Mouse (Mus musculus) heart, embryonic 14.5 days (tissue): Measurements from ENCODE around the gene Rora. TPM values are rescaled to one million over a fixed set of nuclear protein-coding genes. Genes with fewer than 3 reads are reported as not detected.

ENCODE experiments used
- ATAC-seq: fragments of 200-750 bp; cut with Nextera tagmentation; 2 replicates; pipeline ENCODE4 v1.8.0; 2017; ENCODE audit warnings: low read depth, moderate TSS enrichment; ENCODE audit not compliant: insufficient number of reproducible peaks, insufficient read depth, low FRiP score
- H3K27ac ChIP-seq, 2 experiments: fragments of 200-500 bp in 1 of 2; fragments of 300-500 bp in 1 of 2; sonication (generic) in 1 of 2; replicated peaks in 1 of 2; 2 replicates each; pipeline ENCODE4 v1.5.1; 2012 to 2014; ENCODE audit warnings: low read depth in 2 of 2, low read length in 2 of 2, control low read depth in 1 of 2, mild to moderate bottlenecking in 1 of 2, mixed read lengths in 1 of 2; ENCODE audit not compliant: control insufficient read depth in 1 of 2, insufficient read depth in 1 of 2
- H3K27me3 ChIP-seq: fragments of 300-500 bp; sonication (generic); 2 replicates; pipeline ENCODE4 v1.6.1; 2014; ENCODE audit warnings: mild to moderate bottlenecking, low read length, control low read depth; ENCODE audit not compliant: control insufficient read depth, insufficient read depth
- H3K36me3 ChIP-seq: fragments of 300-500 bp; sonication (generic); 2 replicates; pipeline ENCODE4 v1.6.1; 2014; ENCODE audit warnings: mild to moderate bottlenecking, control low read depth, low read length, mixed read lengths; ENCODE audit not compliant: control insufficient read depth, insufficient read depth
- H3K4me1 ChIP-seq, 2 experiments: fragments of 200-500 bp in 1 of 2; fragments of 300-500 bp in 1 of 2; sonication (generic) in 1 of 2; 2 replicates each; pipeline ENCODE4 v1.6.1; 2012 to 2014; ENCODE audit warnings: low read length in 2 of 2, control low read depth in 1 of 2, mixed read lengths in 1 of 2; ENCODE audit not compliant: control insufficient read depth in 2 of 2, insufficient read depth in 2 of 2
- H3K4me2 ChIP-seq: fragments of 300-500 bp; sonication (generic); 2 replicates; pipeline ENCODE4 v1.6.1; 2014; ENCODE audit warnings: mild to moderate bottlenecking, low read length
- H3K4me3 ChIP-seq, 2 experiments: fragments of 200-500 bp in 1 of 2; fragments of 300-500 bp in 1 of 2; sonication (generic) in 1 of 2; 2 replicates each; pipeline ENCODE4 v1.5.1; 2012 to 2014; ENCODE audit warnings: low read length in 2 of 2, mild to moderate bottlenecking in 2 of 2, control low read depth in 1 of 2, low read depth in 1 of 2, moderate library complexity in 1 of 2; ENCODE audit not compliant: control insufficient read depth in 1 of 2, insufficient read depth in 1 of 2
- H3K9ac ChIP-seq: fragments of 300-500 bp; sonication (generic); 2 replicates; pipeline ENCODE4 v1.6.1; 2014; ENCODE audit warnings: mild to moderate bottlenecking, low read length
- H3K9me3 ChIP-seq: fragments of 300-500 bp; sonication (generic); 2 replicates; pipeline ENCODE4 v1.6.1; 2016; ENCODE audit warnings: low read length, control low read depth; ENCODE audit not compliant: control insufficient read depth
- WGBS: fragments of 180-500 bp; shearing (Covaris S2); extraction: QIAGEN DNeasy Blood & Tissue Kit; methylation state at CpG from one replicate; pipeline ENCODE4 v1.1.7; 2014; 5-methylcytosine and 5-hydroxymethylcytosine counted together
- polyA plus RNA-seq: library from polyadenylated mRNA; unstranded; fragments of >200 nt; fragmentation: Nextera tagmentation; extraction: Ambion mirVana; gene quantifications from 2 replicates; pipeline ENCODE4 v1.2.1, GENCODE M21; 2014

The Rora gene
- polyA plus RNA-seq, 1 experiment from 2014 or later = 6.9 TPM

DNA sequence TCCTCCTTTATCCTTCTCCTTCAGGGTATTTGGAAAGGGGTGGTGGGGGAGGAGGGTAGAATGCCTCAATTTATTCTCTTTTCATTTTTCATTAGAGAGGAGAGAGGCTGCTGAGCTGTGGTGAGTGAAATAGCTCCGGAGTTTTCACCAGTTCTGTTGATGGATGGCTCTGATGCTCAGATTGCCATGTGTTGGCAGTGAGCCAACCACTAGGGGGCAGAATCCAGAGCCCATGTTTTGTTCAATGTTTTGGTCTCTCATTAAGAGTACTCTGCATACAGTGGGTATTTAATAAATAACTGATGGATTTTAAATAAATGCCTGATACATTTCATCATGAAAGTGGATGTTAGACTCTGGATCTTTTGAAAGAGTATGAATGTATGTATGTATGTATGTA, 77.9 kb downstream of the Rora start:
- 72% methylated on average over 1 of the region's 1 CpGs for WGBS
- no peak for ATAC-seq

DNA sequence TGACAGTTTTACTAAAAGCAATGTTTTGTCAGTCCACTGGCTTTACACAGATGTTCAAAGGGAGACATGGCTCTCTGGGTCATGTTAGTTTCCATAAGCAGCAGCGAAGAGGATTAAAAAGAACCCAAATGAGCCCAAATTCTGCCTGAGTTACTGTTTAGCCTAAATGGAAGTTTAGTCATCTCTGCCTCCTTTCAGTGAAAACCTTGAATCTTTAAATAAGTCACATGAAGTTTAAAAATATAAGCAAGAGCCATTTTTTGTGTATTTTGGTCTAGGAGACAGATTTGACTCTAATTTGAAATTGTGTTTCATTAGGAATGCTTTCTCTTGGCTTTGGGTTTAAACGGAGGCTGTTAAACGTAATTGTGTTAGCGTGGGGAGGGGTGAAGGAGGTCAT, 79.3 kb downstream of the Rora start:
- H3K27me3 ChIP-seq = no peaks in the 10 kb centered on the region
- 93% methylated on average over 4 of the region's 4 CpGs for WGBS
- no peak overlapping the region for H3K4me2 ChIP-seq
- no peak overlapping the region for H3K9ac ChIP-seq
- H3K4me1 ChIP-seq = 0 out of 4 replicates have a peak, but pooled peaks cover 0 to 2% of the 10 kb centered on the region in 2 experiments
- no peak overlapping the region for H3K27ac ChIP-seq
- no peak overlapping the region for H3K4me3 ChIP-seq
- ATAC-seq = no peak
- H3K9me3 ChIP-seq = peaks cover 8% of the 10 kb centered on the region
- H3K36me3 ChIP-seq = no peaks in the 10 kb centered on the region

More for the DNA sequence above, 77.9 kb downstream of the Rora start:
- peaks cover 8% of the 10 kb centered on the region for H3K9me3 ChIP-seq
- H3K4me3 ChIP-seq = no peak overlapping the region
- no peak overlapping the region for H3K4me2 ChIP-seq
- H3K4me1 ChIP-seq = 0 out of 4 replicates have a peak, but pooled peaks cover 0 to 2% of the 10 kb centered on the region in 2 experiments
- no peak overlapping the region for H3K9ac ChIP-seq
- H3K36me3 ChIP-seq = no peaks in the 10 kb centered on the region
- no peak overlapping the region for H3K27ac ChIP-seq
- no peaks in the 10 kb centered on the region for H3K27me3 ChIP-seq

DNA sequence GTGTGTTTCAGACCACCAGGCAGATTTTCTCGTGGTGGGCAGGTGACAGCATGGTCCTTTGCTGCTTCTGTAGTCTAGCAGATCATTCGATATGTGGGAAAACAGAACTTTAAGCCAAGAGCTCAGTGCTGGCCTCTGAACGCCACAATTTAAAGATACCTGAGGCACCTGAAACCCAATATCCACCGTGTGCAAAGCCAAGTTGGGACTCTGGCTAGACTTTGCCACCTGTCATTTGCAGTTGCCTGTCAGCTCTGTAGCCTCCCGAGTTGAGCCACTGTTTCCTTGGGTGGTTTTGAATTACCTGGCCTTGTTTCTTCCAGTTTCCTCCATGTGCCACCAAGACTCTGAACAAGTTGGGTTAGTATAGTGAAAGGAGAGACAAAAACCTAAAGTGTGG, 82.3 kb downstream of the Rora start:
- H3K9ac ChIP-seq = no peak overlapping the region
- H3K4me2 ChIP-seq = no peak overlapping the region
- 88% methylated on average over 5 of the region's 5 CpGs for WGBS
- 0 out of 4 replicates have a peak, but pooled peaks cover 0 to 2% of the 10 kb centered on the region in 2 experiments for H3K4me1 ChIP-seq
- peaks cover 8% of the 10 kb centered on the region for H3K9me3 ChIP-seq
- H3K36me3 ChIP-seq = no peaks in the 10 kb centered on the region
- ATAC-seq = no peak
- no peak overlapping the region for H3K4me3 ChIP-seq
- H3K27ac ChIP-seq = no peak overlapping the region
- H3K27me3 ChIP-seq = no peaks in the 10 kb centered on the region

DNA sequence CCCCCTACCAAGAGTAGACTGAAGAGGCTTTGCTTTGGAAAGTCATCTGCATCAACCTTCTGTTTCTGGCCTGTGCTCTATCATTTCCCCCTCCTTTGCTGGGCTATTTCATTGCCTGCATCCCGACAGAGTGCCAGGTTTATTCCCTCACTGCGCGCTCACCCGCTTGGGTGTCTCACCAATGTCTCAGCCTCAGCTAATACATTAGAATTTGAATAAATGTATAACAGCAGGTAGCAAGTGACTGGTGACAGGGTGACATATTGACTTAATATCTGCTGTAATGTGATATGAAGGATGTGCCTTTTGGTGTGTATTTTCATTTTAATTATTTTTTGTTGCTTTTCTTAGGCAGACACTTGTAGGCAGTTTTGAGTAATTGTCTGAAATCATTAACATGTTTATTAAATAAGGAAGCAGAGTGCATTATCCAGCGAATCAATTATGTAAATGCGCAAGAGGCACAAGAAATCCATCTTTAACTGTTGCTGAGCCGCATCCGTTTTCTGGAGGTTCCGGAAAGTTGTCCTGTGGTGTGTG, 83.7 kb downstream of the Rora start:
- H3K27me3 ChIP-seq = no peaks in the 10 kb centered on the region
- H3K9ac ChIP-seq = no peak overlapping the region
- H3K4me1 ChIP-seq = 0 out of 4 replicates have a peak, but pooled peaks cover 0 to 2% of the 10 kb centered on the region in 2 experiments
- no peak for ATAC-seq
- no peak overlapping the region for H3K27ac ChIP-seq
- H3K36me3 ChIP-seq = no peaks in the 10 kb centered on the region
- no peak overlapping the region for H3K4me3 ChIP-seq
- H3K9me3 ChIP-seq = peaks cover 3% of the 10 kb centered on the region
- WGBS = 89% methylated on average over 9 of the region's 9 CpGs
- no peak overlapping the region for H3K4me2 ChIP-seq

DNA sequence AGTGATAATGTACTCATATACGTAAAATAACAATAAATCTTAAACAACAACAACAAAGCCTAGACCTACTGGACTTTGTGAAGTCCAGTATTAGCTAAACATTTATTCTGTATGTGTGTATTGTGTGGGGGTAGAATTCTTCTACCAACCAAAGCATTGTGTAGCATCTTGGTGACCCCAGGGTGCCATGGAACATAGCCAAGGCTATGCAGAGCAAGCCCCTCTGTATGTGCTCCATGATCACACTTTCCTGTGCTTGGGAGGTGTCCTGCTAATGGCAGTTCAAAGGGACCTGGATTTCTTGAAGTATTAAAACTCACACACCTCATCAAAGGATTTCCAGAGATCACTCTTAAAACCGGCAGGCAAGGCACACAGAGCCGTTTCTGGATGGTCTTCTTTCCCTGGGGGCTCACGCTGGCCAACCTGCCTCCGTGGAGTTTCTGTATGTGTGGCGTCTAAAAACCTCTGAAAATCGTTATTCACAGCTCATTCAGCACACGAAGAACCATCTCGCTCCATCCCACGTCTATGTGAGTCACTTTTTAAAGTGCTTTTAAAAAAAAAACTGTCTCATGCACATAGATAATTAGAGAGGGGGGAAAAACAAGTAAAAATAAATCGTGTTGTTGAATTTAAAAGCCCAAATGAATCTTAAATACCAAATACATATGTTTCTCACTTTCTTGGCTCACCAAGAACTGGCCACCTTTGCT, 92.5 kb downstream of the Rora start:
- Histone ChIP-seq H3K4me1 (no peaks in the 10 kb centered on the region), H3K4me3 (no peak overlapping the region), H3K27ac (no peak overlapping the region), H3K4me2 (no peak overlapping the region), H3K9ac (no peak overlapping the region), H3K36me3 (no peaks in the 10 kb centered on the region), H3K27me3 (no peaks in the 10 kb centered on the region), H3K9me3 (no peaks in the 10 kb centered on the region)
- ATAC-seq = no peak
- 78% methylated on average over 11 of the region's 11 CpGs for WGBS

DNA sequence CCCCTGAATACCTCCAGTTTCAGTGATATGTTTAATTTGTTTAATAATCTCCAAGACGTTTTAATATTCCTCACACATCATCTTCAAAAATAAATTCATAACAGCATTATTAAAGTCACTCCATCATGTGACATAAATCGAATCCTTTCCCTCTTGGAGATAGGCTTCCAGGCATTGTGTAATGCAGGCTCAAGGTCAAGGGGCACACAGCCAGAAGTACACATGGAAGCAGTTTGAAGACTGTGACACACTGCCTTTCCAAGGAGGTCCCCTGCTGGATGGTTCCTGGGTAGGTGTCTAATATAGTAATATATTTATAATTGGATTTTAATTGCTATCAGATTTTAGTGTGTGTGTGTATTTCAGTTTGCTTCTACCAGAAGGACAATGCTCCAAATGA, 103.4 kb downstream of the Rora start:
- H3K9ac ChIP-seq = no peak overlapping the region
- no peak overlapping the region for H3K4me2 ChIP-seq
- H3K36me3 ChIP-seq = no peaks in the 10 kb centered on the region
- H3K4me3 ChIP-seq = no peak overlapping the region
- H3K4me1 ChIP-seq = peaks cover 2 to 11% of the 10 kb centered on the region in 2 experiments; a peak in 3 of 4 replicates
- no peaks in the 10 kb centered on the region for H3K9me3 ChIP-seq
- 56% methylated on average over 2 of the region's 2 CpGs for WGBS
- no peak overlapping the region for H3K27ac ChIP-seq
- ATAC-seq = no peak
- no peaks in the 10 kb centered on the region for H3K27me3 ChIP-seq

DNA sequence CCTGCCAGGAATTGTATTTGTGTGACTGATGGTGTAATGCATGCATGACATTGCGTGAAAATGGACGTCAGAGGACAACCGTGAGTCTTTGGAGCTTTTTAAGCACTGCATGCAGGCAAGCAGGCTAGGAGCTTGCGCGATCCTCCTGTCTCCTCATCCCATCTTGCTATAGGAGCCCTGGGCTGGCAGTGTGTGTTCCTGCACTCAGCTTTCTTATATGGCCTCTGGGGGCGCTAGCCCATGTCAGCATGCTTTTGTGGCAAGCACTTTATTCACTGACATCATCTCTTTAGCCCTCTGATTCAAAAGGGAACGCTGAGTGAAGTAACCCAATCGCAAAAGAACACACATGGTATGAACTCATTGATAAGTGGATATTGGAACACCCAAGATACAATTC, 105.7 kb downstream of the Rora start:
- Histone ChIP-seq H3K36me3 (no peaks in the 10 kb centered on the region), H3K27me3 (no peaks in the 10 kb centered on the region), H3K9me3 (no peaks in the 10 kb centered on the region), H3K4me3 (no peak overlapping the region), H3K4me1 (peaks cover 2 to 8% of the 10 kb centered on the region in 2 experiments; a peak in 3 of 4 replicates), H3K9ac (no peak overlapping the region), H3K27ac (no peak overlapping the region), H3K4me2 (no peak overlapping the region)
- ATAC-seq = no peak
- 70% methylated on average over 8 of the region's 8 CpGs for WGBS
